Mouse (Mus musculus) midbrain, embryonic 16.5 days (tissue): ENCODE results near the gene Xkr7. TPM values are rescaled to one million over a fixed set of nuclear protein-coding genes. Genes with fewer than 3 reads are reported as not detected.

Experiments
- ATAC-seq: fragments of 200-750 bp; cut with Nextera tagmentation; 2 replicates; pipeline ENCODE4 v1.8.0; 2017; ENCODE audit warnings: moderate TSS enrichment
- H3K27ac ChIP-seq: fragments of 300-500 bp; sonication (generic); 2 replicates; pipeline ENCODE4 v1.5.1; 2014; ENCODE audit warnings: mild to moderate bottlenecking, low read length, mixed read lengths
- H3K27me3 ChIP-seq: fragments of 300-500 bp; sonication (generic); 2 replicates; pipeline ENCODE4 v1.6.1; 2014; ENCODE audit warnings: low read depth, low read length, mixed read lengths; ENCODE audit not compliant: control insufficient read depth, insufficient read depth
- H3K36me3 ChIP-seq: fragments of 300-500 bp; sonication (generic); 2 replicates; pipeline ENCODE4 v1.6.1; 2014; ENCODE audit warnings: mild to moderate bottlenecking, low read length, moderate library complexity, mixed read lengths; ENCODE audit not compliant: control insufficient read depth, insufficient read depth
- H3K4me1 ChIP-seq: fragments of 300-500 bp; sonication (generic); 2 replicates; pipeline ENCODE4 v1.6.1; 2014; ENCODE audit warnings: mild to moderate bottlenecking, low read length, mixed read lengths; ENCODE audit not compliant: control insufficient read depth, insufficient read depth
- H3K4me2 ChIP-seq: fragments of 300-500 bp; sonication (generic); 2 replicates; pipeline ENCODE4 v1.6.1; 2014; ENCODE audit warnings: mild to moderate bottlenecking, low read length, mixed read lengths
- H3K4me3 ChIP-seq: fragments of 300-500 bp; sonication (generic); 2 replicates; pipeline ENCODE4 v1.5.1; 2014; ENCODE audit warnings: low read depth, mild to moderate bottlenecking, low read length, moderate library complexity, mixed read lengths
- H3K9ac ChIP-seq: fragments of 300-500 bp; sonication (generic); 2 replicates; pipeline ENCODE4 v1.6.1; 2014; ENCODE audit warnings: low read depth, low read length, mixed read lengths
- H3K9me3 ChIP-seq: fragments of 300-500 bp; sonication (generic); replicated peaks from 2 replicates; pipeline ENCODE4 v1.6.1; 2014; ENCODE audit warnings: mild to moderate bottlenecking, low read length, mixed read lengths; ENCODE audit not compliant: control insufficient read depth, poor library complexity, severe bottlenecking
- WGBS: fragments of 180-500 bp; shearing (Covaris S2); extraction: QIAGEN DNeasy Blood & Tissue Kit; methylation state at CpG from one replicate; pipeline ENCODE4 v1.1.7; 2014; 5-methylcytosine and 5-hydroxymethylcytosine counted together
- polyA plus RNA-seq: library from polyadenylated mRNA; unstranded; fragments of >200 nt; fragmentation: Nextera tagmentation; extraction: Ambion mirVana; gene quantifications from 2 replicates; pipeline ENCODE4 v1.2.1, GENCODE M21; 2015

The Xkr7 gene
- polyA plus RNA-seq, 1 experiment from 2014 or later, result 1.6 TPM

GRCm38 (mm10) chr2:153087091-153087490 lies 55.4 kb downstream of the Xkr7 start:
- Histone ChIP-seq H3K9ac (no peak overlapping the region), H3K4me3 (no peak overlapping the region), H3K4me1 (no peaks in the 10 kb centered on the region), H3K27ac (no peak overlapping the region), H3K27me3 (no peaks in the 10 kb centered on the region), H3K36me3 (no peaks in the 10 kb centered on the region), H3K4me2 (no peak overlapping the region), H3K9me3 (no peaks in the 10 kb centered on the region)
- WGBS, result 88% methylated on average over 10 of the region's 10 CpGs
- ATAC-seq, result no peak

DNA sequence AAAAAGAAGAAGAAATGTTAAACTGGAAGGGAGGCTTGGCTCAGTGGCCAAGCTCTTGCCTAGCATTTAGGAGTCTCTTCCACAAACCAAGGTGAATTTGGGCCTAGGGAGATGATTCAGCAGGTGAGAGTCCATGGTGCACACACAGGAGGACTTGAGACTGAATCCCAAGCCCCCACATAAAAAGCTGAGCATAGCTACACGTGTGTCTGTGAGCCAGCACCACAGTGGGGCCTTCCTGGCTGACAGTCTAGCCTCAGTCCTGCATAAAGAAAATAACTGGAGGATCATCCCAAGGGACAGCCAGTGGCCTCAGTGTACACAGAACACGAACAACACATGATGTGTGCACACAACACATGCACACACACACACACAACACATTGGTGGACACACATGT lies 57.7 kb downstream of the Xkr7 start:
- H3K9ac ChIP-seq, result no peak overlapping the region
- H3K27me3 ChIP-seq, result no peaks in the 10 kb centered on the region
- H3K36me3 ChIP-seq, result no peaks in the 10 kb centered on the region
- no peaks in the 10 kb centered on the region for H3K9me3 ChIP-seq
- no peak overlapping the region for H3K4me2 ChIP-seq
- ATAC-seq, result no peak
- H3K27ac ChIP-seq, result no peak overlapping the region
- H3K4me3 ChIP-seq, result no peak overlapping the region
- H3K4me1 ChIP-seq, result no peaks in the 10 kb centered on the region
- 67% methylated on average over 2 of the region's 2 CpGs for WGBS

GRCm38 (mm10) chr2:153090551-153091165 lies 59.0 kb downstream of the Xkr7 start:
- Histone ChIP-seq H3K4me1 (no peaks in the 10 kb centered on the region), H3K27me3 (no peaks in the 10 kb centered on the region), H3K9ac (no peak overlapping the region), H3K4me3 (no peak overlapping the region), H3K27ac (no peak overlapping the region), H3K4me2 (no peak overlapping the region), H3K9me3 (no peaks in the 10 kb centered on the region), H3K36me3 (no peaks in the 10 kb centered on the region)
- 46% methylated on average over 10 of the region's 10 CpGs for whole genome bisulfite sequencing
- ATAC-seq, result no peak

Other genes with a start within 250 kb of the Xkr7 start
- 186 and 194 TPM in 2 replicates for gene Bcl2l1, start 200.1 kb upstream of the Xkr7 start, polyA plus RNA-seq
- gene Tpx2, start 183.9 kb upstream of the Xkr7 start, polyA plus RNA-seq, result 10.5 and 11.1 TPM in 2 replicates
- 0.14 TPM in 1 of 2 replicates, not detected in the other for gene Mylk2, start 120.5 kb upstream of the Xkr7 start, polyA plus RNA-seq
- gene Foxs1, start 98.6 kb upstream of the Xkr7 start, polyA plus RNA-seq, result 4.0 and 4.3 TPM in 2 replicates
- gene Dusp15, start 80.2 kb upstream of the Xkr7 start, polyA plus RNA-seq, result 10.6 and 13.7 TPM in 2 replicates
- gene Ttll9, start 69.4 kb upstream of the Xkr7 start, polyA plus RNA-seq, result 6.8 and 9.2 TPM in 2 replicates
- gene Pdrg1, start 16.4 kb upstream of the Xkr7 start, polyA plus RNA-seq, result 236 and 259 TPM in 2 replicates
- 1.0 and 1.2 TPM in 2 replicates for gene Ccm2l, start 34.1 kb downstream of the Xkr7 start, polyA plus RNA-seq
- gene Hck, start 76.6 kb downstream of the Xkr7 start, polyA plus RNA-seq, result 3.4 and 4.9 TPM in 2 replicates
- gene Tm9sf4, start 129.5 kb downstream of the Xkr7 start, polyA plus RNA-seq, result 84.4 and 85.8 TPM in 2 replicates
- 50.3 and 57.1 TPM in 2 replicates for gene Tspyl3, start 193.6 kb downstream of the Xkr7 start, polyA plus RNA-seq
- gene Plagl2, start 209.6 kb downstream of the Xkr7 start, polyA plus RNA-seq, result 5.2 and 5.4 TPM in 2 replicates
- 5.2 and 6.4 TPM in 2 replicates for gene Pofut1, start 209.7 kb downstream of the Xkr7 start, polyA plus RNA-seq